Mouse (Mus musculus): ENCODE results near the gene Nol12.

DNA sequence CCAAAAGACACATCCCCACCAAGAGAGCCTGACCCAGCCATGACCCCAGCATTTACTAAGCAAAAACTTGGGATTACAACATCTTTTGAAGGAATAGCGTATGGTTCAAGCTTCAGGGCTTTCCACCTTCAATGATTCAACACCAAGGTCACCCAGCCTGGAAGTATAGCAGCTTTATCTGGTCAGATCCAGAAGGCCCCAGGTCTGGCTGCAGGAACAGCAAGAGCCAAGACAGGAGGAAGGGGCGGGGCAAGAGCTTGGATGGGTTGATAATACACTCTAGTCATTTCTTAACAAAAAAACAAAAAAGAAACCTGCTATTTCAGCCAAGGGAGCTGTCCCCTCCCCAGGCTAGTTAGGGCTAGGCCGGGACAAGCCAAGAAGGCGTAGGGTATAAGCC is 37.2 kb upstream of the Nol12 start:
- TF ChIP-seq CTCF (IDR thresholded peaks at IDR 0.05; ENCODE audit: extremely low read depth, insufficient read depth, low read length) (no peak), POLR2A (IDR thresholded peaks at IDR 0.05; ENCODE audit: extremely low read depth, insufficient read depth, low read length) (no peak)

All from cortical plate, adult 2 months (tissue).